Mouse (Mus musculus) large intestine, adult 2 months (tissue): Measurements from ENCODE around the gene Zfand6. TPM values are rescaled to one million over a fixed set of nuclear protein-coding genes. Genes with fewer than 3 reads are reported as not detected.

Source experiments
- DNase-seq: peaks from one replicate; pipeline ENCODE4 v3.0.0-alpha.2; 2012; ENCODE audit warnings: low read depth, low spot score
- WGBS: fragments of 180-500 bp; shearing (Covaris S2); methylation state at CpG from one replicate; pipeline ENCODE4 v1.1.7; 2018; 5-methylcytosine and 5-hydroxymethylcytosine counted together
- polyA plus RNA-seq: library from polyadenylated mRNA; depleted of rRNA; stranded (reverse); fragments of >200 nt; gene quantifications from 2 replicates; pipeline ENCODE4 v1.2.3, GENCODE M21; 2012

The Zfand6 gene
- polyA plus RNA-seq, 1 experiment, result 76.0 TPM

- WGBS, result 76% methylated on average over 2 of the region's 2 CpGs
- no peak for DNase-seq
Measured at GRCm38 (mm10) chr7:84652740-84653139, 37.0 kb downstream of the Zfand6 start.

GRCm38 (mm10) chr7:84651987-84652321 is 37.8 kb downstream of the Zfand6 start:
- WGBS, result 22% methylated on average over 2 of the region's 2 CpGs
- DNase-seq, result no peak

DNA sequence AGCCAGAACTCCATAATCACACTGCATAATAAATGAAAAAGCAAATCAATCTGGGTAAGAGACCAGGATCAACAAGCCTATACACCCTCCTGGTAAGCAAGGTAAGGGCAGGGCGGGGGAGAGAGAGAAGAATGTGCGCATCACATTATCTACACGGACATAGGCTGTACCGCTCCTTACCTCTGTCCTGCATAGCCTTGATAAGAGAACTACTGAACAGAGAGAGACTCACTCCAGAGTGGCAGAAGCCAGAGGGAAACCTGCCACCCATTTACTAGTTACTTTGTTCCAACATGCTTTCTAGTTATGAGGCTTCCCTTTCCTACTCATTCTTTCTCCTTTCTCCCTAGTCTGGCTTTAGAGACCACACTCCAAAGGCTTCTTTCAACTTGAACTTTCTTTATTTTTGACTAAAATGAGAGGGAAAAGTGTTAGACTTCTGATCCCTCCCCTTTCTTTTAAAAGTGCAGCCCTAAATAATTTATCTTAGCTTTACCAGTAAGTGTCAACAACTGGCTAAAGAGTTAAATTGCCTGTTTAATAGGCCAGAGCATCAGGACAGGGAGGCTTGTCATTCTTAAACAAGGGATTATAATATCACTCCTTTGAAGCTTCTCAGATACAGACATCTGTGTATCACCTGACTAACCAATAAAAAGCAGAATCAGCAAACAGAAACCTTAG is 38.3 kb downstream of the Zfand6 start:
- WGBS, result 81% methylated on average over 4 of the region's 4 CpGs
- DNase-seq, result no peak

DNA sequence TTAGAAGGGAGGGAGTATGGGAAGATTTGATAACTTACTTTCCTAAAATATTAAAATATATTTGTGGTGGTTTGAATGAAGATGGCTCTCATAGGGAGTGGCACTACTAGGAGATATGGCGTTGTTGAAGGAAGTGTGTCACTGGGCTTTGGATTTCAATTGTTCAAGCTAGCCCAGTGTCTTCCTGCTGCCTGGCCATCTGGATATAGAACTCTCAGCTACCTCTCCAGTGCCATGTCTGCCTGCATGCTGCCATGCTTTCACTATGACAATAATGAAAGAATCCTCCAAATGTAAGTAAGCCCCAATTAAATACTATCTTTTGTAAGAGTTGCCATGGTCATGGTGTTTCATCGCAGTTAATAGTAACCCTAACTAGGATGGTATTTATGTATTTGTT is 40.7 kb downstream of the Zfand6 start:
- 85% methylated on average over 2 of the region's 2 CpGs for WGBS

DNA sequence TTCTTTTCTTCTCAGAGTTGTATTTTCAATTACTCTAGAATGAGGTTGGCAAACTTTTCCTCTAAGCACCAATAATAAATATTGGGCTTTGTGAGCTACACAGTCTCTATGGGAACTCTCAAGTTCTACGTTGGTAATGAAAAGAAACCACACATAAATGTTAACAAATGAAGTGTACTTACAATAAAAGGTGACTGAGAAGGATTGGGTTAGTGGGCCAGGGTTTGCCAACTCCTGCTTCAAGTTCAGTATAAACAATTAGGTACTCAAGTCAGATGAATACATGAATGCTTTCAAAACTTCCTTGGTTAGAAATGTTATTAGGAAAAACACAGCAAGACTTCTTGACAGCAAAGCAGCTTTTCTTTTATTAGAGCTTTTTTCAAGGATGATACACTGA is 43.5 kb downstream of the Zfand6 start:
- WGBS, result 44% methylated on average over 1 of the region's 1 CpGs
- DNase-seq, result no peak

More for the DNA sequence above, 40.7 kb downstream of the Zfand6 start:
- no peak for DNase-seq

DNA sequence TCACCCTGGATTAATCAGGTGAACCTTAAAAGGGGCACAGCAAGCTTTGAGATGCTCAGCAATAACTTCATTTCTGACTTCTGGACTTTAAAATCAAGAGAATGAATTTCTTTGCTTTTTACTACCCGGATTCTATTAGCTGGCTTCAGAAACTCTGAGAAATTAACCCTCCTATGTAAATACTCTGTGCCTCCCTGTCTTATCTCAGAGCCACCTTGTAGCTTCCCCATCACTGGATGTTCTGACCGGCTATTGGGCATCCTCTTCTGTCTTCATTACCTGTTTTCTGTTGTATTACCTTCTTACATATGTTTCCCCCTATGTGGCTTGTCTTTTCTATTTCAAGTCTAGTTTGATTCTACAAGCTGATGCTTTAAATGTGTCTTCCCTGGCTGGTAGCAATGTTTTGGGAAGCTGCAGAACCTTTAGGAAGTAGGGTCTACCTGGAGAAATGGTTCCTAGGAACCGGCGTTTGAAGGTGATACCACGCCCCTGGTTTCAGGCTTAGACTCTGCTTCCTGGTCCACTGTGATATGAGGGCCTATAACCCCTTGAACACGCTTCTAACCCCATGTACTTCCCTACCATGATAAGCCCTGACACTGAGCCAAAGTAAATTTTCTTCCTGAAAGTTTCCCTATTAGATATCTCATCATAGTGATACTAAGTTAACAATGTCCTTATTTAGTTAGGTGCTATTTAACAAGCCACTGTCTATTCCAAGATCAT is 46.3 kb downstream of the Zfand6 start:
- 50% methylated on average over 6 of the region's 6 CpGs for WGBS
- peak; percentile 25 for DNase-seq

GRCm38 (mm10) chr7:84642159-84642928 is 47.4 kb downstream of the Zfand6 start:
- WGBS, result 76% methylated on average over 6 of the region's 6 CpGs
- DNase-seq, result no peak

- DNase-seq, result no peak
Measured at GRCm38 (mm10) chr7:84636939-84637338, 52.8 kb downstream of the Zfand6 start.

DNA sequence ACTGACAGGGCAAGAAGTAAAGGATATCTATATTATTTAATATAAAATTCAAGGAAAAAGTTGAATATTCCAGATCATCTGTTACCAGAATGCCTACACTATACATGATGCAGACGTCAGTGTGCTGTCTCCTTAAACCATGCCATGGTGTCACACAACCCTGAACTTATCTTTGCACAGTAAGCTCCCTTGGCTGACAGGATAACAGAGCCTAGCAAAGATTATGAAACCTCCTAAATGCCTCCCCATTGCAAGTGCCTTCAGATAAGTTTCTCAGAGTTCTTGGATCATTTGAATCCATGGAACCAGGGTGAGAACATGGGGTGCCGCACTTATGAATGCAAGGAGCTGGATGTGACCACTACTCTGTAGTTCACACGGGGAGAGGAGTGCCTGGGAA is 57.9 kb downstream of the Zfand6 start:
- no peak for DNase-seq
- WGBS, result 98% methylated on average over 3 of the region's 3 CpGs

- 99% methylated on average over 4 of the region's 4 CpGs for WGBS
- no peak for DNase-seq
Measured at GRCm38 (mm10) chr7:84623718-84624117, 66.0 kb downstream of the Zfand6 start.

DNA sequence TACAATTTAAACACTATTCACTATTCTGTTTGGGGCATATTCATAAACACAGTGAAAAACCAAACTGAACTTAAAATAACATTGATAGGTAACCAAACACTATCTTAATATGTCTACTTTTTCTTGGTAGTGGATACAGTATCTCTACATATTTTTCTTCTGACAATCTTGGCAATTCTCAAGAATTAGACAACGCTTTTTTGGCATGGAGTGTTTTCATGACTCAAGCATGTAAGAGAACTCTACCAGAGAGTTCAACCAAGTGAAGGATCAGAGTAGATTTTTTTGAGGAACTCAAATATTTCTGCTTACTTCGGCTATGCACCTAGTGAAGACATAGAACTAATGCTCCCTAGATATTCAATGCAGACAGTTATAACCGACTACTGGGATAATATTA is 68.8 kb downstream of the Zfand6 start:
- 89% methylated on average over 3 of the region's 3 CpGs for WGBS
- no peak for DNase-seq

- 93% methylated on average over 2 of the region's 2 CpGs for WGBS
- DNase-seq, result no peak
Measured at GRCm38 (mm10) chr7:84618951-84619350, 70.8 kb downstream of the Zfand6 start.

DNA sequence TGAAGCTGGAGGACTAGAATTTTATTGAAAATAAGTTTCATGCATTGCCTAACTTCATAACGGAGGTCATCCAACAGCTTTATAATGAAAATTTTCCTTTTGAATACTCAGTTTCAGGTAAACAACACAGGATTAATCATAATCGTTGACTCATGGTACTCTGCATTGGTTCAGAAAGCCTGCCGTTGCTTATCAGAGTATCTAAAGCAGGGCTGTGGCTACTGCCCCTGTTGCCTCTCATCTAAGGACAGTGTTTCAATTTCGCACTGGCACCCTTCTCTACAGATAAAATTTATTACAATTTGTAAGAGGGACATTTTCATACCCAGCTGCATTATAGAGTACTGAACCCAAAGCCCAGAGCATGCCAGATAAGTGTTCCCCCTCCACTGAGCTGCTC is 77.3 kb downstream of the Zfand6 start:
- no peak for DNase-seq
- 82% methylated on average over 4 of the region's 4 CpGs for WGBS

DNA sequence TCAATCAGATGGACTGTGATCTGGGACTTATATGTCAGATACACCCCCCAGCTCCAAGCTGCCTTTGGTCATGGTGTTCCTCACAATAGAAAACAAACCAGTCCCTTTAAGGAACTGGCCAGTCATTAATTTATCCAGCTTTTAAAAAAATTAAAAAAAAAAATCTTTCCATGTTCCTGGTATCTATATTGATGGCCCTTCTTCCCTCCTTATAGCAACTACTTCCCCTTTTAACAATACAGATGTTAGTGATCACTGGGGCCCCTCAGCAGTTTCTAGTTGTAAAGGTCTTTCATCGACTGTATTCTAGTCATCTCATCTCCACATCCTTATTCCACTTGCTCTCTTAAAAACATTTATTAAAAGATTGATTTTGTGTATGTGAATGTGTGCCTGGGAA is 78.2 kb downstream of the Zfand6 start:
- WGBS, result 64% methylated on average over 1 of the region's 1 CpGs

GRCm38 (mm10) chr7:84606293-84606749 is 83.4 kb downstream of the Zfand6 start, which contains the start of gene Fah:
Gene Fah, minus strand, starts transcription at chr7:84606722.
- peak; percentile 16 for DNase-seq
- WGBS, result 5% methylated on average over 10 of the region's 10 CpGs

More for the DNA sequence above, 78.2 kb downstream of the Zfand6 start:
- DNase-seq, result no peak

- WGBS, result 2% methylated on average over 36 of the region's 36 CpGs
- peak; percentile 25 for DNase-seq
Measured at GRCm38 (mm10) chr7:84605704-84606292, 84.0 kb downstream of the Zfand6 start.

DNA sequence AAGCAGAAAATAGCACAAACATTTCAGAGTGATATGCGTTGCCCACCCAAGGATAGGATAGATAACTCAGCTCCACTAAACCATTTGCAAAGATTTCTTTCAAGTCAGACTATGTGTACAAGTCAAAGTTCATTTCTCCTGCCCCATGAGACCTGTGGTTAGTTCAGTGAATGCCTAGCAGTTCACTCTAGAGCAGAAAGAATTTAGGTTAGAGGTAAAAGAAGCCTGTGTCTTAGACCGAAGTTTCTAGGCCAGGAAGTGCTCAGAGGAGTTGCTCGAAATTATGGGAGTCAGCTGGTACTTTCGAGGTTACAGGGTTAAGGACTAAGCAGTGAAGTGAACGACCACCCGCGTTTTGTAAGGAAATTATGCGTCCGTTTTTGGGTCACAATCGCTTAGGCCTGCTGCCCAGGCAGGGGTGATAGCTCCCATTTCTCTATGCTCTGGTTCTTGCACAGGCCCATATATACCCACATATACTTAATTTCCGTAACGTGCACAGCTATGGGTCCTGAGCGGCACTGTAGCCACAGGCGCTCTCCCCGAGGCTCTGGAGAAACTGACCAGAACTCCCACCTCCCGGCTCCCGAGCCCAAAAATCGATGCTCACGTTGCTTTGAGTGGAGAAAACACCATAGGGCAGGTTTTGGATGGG is 84.6 kb downstream of the Zfand6 start:
- 8% methylated on average over 19 of the region's 19 CpGs for WGBS
- DNase-seq, result peak; percentile 8

GRCm38 (mm10) chr7:84604501-84604900 is 85.3 kb downstream of the Zfand6 start:
- DNase-seq, result peak; percentile 10
- 27% methylated on average over 3 of the region's 3 CpGs for WGBS

DNA sequence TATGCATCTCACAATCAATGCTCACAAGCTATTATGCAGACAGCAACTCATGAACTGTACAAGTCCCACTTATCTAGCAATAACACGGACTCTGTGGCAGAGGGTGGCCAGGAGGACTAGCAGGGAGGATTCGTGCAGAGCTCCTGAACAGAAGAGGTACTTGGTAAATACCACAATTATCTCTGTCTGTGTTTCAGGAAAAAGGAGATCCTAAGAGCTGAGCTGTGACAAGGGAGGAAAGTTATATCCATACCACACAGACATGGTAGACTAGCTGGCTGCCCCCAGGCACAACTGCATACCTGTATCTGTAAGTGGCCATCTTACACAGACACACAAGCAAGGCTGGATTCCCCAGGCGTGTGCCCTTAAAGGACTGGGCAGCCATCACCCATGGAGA is 88.4 kb downstream of the Zfand6 start:
- no peak for DNase-seq
- WGBS, result 87% methylated on average over 3 of the region's 3 CpGs

DNA sequence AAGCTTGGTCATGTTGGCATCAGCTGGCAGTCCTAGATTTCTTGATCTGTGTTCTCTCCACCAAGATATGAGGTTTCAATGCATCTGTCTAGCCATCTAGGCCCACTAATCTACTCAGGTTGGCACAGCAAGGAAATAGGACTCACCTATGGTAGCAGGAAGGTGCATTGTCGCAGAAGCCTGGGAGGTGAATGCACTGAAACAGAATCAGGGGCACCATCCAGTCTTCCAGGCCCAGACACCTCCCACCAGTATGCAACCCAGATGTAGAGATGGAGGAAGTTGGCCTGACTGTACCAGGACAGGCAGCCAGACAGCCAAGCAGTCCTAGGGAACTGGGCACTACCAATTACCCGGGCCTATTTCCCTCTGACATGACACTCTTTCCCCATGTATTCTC is 89.1 kb downstream of the Zfand6 start:
- WGBS, result 93% methylated on average over 2 of the region's 2 CpGs
- DNase-seq, result no peak
